Mouse (Mus musculus) Muller cell, postnatal 12 days (primary cell): ENCODE measurements at regions not wholly inside any gene's neighbourhood (a gene's known extent, or its start where the extent isn't known, plus 50 kb on each side); places are given as distances from the start of the nearest gene placed in this dataset.

Experiments used
- DNase-seq: peaks from one replicate; pipeline ENCODE4 v3.0.0-alpha.2; 2015; ENCODE audit errors: inconsistent ontology term

DNA sequence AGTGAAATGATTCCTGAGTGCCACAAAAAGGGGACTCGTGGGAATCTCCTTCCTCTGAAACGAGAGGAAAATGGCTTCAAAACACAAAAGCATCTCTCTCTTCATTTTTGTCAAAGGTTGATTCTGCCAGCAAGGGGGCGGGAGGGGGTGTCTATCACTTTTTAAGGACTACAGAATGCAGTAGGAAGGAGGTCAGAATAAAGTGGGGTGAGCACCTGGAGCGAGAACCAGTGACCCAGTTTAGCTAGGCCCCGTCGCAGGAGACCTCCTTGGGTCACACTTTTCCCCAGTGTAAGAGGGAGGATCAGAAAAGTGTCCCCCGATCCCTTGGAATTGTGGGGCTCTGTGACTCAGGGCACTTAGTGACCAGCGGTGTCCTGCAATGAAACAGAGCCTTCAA, 133.1 kb downstream of the Tgfb2 start:
- DNase-seq, result no peak

DNA sequence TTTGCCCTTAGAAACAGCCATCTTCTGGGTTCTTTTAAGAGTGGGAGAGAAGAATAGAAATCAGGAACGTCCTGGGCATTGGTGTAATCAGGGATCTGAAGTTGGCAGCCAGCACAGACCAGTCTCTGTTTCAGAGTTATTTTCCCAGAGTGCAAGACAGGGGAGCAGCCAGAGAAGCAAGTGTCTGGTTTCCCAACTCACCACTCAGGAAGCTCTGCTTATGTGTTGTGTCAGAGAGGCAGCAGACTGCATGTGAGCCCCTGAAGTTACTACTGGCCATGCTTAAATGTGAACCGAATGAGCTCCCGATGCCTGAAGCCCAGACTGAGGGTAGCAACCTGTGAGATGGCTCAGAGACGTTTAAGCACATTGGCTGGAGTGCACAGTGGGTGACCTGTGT, 133.7 kb downstream of the Tgfb2 start:
- DNase-seq, result peak; percentile 67

DNA sequence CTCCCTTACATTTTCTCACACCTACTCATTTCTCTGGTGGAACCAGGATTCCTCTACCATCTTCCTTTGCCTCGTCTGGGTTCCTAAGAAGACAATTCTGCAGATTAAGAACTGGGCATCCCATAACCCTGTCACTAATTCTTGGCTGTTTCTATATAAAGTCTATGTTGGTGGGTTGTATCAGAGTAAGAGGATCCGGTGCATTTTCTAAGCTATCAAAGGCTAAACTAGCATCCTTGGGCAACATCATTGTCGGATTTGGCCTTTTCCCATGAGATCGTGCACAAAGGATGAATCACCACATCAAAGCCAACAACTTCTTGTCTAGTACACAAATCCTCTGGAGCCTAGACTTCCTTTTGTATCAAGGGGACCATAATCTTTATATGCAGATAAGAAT, 137.3 kb downstream of the Tgfb2 start:
- peak; percentile 90 for DNase-seq

DNA sequence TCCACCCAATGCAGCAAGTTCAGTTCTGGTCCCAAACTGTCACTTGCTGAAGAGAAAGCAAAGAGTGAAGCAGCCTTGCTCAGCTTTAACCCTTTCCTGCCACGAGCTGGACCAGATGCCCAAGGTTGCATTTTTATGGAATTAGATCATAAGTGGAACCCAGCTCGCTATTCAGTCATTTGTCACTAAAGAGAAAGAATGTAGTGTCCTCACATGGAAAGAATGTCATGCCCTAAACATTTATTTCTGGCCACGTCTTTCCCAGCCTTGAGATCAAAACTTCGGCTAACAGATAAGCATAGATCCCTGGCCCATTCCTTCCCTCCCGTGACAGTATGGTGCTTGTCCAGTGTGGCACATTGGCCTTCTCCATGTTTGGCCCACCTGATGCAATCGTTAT, 137.7 kb downstream of the Tgfb2 start:
- peak; percentile 94 for DNase-seq

DNA sequence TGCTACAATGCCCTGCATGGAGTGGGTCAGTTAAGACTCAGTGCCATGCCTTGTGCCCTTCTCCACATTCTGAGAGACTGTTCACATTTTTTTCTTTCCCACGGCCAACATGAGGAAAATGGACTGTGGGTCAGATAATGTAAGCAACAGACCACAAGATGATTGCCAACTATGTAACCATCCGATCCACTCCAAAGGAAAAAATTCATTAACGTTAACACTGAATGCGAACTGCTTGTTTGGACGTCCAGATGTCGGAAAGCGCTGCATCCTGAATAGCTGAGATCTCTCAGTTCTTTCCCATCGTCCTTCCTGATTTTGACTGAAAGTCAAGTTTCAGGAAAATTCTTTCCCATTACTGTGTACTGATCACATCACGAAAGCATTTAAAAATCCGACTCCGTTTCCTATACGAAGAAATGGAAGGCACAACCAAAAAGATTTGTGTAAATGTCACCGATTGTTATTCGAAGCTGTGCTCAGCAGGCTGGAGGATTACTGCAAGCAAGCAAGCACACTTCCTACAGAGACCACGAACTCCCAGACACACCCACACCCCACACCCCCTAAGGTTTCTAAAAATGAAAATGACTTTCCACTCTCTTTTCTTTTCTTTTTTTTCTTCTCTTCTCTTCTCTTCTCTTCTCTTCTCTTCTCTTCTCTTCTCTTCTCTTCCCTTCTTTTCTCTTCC, 138.5 kb downstream of the Tgfb2 start:
- DNase-seq, result peak; percentile 87

DNA sequence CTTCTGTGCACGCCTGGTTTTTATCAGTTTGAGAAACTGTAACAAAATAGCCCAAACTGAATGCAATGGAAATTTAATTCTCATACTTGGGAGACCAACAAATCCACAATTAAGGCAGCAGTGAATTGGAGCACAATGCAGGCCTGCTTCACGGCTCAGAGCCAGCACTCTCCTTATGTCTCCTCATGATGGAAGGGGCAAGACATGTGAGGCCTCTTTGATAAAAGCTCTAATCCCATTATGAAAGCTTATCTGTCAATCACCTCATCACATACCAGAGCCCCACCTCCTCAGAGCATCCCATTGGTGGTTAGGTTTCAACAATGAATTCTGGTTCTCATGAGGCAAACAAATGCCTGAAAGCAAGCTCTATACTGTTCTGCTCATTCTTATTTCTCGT, 143.8 kb downstream of the Tgfb2 start:
- peak; percentile 74 for DNase-seq

DNA sequence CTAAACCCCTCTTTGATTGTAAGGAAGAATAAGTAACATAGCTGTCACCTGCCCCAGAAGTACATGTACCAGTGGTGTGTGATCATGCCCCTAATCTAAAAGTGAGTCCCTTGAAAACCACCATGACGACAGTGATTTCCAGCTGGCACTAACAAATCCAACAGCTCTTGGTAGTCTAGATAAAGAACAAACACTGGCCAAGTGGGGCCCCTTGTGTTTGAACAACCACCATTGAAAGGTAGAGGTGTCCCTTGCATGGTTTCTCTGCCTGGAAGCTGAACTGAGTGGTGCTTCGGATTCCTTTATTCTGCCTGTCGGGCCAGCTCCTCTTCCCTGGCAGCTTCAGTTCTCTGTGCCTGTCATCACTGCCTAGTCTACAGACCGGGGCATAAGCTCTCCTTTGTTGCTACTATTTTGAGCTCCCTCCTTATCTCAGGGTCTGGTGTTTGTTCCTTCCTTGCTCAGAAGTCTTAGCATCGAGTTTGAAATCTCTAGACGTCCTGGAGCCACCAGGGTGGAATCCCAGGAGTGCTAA, 150.3 kb downstream of the Tgfb2 start:
- DNase-seq, result no peak

DNA sequence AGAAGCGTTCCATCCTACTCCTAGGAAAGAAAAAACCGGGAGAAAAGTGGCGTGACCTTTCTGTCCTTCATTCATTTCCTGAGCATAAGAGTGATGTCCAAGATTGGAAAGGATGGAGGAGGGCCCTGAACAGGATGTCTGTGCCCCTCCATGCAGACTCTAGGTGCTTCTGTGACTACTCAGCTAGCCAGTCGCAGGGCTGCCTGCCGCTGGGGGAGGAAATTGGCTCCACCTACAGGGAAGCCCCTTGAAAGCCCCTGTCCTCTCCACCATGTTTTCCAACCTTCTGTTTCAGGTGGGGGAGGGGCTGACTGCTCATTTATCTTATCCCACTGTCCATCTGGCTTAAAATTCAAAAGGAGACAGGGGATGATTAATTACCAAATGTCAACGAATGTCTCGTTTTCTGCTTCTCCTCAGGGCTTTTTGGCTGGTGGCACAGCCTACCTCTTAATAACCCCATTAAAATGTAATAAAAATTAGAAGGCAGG, 151.2 kb downstream of the Tgfb2 start:
- DNase-seq, result no peak

DNA sequence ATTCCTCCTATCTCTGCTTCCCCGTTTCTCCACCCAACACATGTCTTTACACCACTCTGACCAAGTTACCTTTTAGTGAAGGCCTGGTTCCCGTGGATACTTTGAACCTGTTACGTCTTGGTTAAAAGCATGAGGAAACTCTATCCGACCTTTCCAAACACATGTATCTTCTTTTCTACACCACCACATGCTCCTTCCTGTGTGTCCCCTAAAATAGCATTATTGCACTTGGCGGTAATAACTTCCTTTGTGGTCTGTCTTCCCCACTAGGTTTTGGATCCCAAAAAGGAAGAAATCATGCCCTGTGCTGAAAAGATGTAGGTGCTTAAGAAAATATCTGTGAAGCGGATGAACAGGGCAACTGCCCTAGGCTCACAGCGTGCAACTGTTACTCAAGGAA, 153.1 kb downstream of the Tgfb2 start:
- no peak for DNase-seq

DNA sequence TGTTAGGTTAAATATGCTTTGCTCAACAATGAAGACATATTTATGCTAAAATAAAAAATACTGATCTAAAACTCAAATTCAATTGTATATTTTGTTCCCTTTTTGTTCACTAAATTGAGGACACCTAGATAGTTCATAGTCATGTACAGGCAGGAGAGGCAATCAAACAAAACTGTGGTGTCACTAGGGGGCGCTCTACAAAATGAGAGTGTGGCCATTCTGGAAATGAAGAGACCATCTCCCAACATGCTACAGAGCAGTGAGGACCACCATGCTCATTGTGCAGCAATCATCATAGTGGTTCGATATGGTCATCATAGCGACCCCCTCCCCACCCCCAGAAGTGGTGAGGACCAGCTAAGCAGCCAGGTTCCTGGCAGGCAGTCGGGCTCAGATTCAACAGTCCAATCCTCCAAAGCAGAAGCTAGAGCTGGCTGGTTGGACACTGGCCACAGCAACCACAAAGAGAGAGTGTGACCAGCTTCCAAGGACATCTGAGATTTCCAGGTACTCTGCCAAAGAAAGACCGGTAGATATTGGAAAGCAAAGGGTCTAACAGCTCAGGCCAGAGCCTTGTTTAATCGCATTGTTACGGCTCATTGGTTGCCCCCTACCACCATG, 155.4 kb downstream of the Tgfb2 start:
- DNase-seq, result peak; percentile 70

DNA sequence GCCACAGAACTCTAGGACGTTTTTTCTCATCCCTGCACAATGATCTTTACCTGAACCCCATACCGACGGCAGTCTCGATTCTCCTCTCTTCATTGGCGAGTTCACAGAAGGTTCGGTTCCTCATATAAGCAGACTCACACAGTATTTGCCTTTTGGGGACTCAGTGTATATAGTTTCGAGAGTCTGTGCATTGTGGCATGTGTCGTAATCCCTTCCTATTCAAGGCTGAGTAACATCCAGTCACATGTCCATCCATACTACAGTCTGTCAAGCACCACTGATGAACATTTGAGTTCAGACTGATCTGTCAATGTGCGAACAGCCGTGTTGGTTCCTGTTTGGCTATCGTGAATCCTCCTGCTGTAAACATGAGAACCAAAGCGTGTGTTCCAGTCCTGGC, 156.6 kb downstream of the Tgfb2 start:
- DNase-seq, result no peak

DNA sequence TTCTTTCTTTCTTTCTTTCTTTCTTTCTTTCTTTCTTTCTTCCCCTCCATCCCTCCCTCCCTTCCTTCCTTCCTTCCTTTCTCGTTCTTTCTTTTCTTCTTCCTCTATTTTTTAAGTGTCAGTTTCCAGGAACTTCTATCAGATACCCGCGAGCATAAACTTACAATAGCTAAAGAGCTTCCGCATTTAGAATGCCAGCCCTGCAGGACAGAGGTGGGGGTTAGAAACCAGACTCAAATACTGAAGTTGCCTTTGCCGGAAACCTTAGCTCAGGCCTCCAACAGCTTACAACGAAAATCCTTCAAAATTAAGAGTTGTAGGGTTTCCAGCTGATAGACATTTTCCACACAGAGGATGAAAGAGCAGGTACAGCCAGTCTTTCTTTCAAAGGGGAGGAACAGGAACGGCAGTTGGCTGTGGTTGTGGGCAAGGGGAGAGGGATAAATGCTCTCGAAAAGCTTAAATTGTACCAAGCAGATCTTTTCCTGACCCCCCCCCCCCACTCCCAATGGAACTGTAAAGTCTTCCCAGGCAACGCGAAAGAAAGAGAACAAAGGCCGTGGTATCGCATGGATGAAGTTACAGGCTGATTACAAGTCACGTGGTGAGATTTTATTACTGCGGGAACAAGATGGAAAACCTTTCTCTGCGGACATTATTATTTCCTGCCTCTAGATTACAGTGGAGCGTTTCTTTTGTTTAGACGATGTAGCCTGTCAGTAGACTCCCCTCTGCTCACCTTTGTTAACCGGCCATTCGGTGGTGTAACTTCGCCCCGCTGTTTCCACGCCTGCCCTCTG, 159.2 kb downstream of the Tgfb2 start:
- no peak for DNase-seq

DNA sequence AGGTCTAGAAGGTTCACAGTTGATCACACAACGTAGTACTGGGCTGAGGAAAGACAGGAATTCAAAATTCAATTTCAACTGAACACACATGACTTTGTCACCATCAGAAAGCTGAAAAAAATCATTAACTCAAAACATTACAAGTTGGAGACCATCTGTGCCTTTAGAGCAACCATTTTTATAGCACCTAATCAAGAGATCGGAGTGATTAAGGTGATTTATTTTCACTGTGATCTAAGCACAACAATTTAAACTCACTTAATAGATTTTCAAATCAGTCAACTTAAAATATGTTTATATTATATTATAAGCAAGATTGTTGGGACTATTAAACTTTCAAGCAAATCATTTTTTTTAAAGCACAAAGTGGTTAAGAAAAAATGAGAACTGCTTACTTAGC, 165.7 kb downstream of the Tgfb2 start:
- no peak for DNase-seq

DNA sequence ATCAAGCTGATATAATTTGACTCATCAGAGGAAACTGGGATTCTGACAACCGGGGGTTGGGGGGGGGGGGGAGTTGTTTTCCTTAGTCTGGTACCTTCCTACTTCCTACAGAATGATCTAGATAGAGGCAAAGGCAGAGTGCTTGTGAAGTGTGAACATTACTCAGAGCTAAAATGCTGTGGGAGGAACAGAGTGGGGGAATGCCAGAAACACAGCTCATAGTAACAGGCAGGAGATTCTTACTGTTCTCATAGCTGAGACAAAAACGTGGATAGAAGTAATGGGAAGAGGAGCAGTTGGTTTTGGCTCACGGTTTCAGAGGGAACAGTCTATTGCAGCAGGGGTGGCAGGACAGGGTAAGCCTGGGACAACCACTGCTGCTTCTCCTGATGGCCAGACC, 167.6 kb downstream of the Tgfb2 start:
- DNase-seq, result no peak

DNA sequence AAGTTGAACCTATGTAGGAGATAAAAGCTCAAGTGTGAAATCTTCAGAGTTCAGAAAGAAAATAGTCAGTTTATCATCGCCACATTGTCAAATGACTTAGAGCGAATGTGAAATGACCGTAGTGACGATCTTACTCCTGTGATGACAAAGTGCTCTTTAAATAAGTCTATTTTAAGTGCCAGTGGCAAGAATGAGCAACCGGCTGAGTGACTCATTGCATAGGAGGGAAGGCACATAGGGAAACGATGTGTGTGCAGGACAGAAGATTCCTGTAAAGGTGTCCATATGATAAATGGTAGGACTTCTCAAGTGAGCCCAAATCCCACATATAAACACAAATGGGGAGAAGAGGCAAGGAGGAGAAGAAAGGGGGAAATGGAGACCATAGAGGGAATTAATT, 189.8 kb downstream of the Tgfb2 start:
- DNase-seq, result no peak

DNA sequence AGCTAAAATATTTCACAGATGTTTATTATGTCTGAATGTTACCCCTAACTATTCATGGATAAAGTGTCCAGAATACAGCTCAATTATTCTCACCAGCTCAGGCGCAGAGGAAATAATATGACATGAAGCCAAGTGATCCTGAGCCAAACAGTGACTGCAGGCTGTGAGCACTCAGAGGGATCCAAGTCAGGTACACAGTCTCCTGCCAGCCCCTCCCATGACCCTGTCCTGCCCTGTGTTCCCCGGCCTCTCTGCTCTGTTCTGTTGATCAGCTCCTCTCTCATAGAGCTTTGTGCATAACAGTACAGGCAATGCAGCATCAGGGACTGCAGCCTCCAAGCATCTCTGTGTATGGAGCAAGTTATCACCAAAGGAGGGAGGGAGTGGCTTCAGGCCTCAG, 190.7 kb downstream of the Tgfb2 start:
- peak; percentile 67 for DNase-seq

DNA sequence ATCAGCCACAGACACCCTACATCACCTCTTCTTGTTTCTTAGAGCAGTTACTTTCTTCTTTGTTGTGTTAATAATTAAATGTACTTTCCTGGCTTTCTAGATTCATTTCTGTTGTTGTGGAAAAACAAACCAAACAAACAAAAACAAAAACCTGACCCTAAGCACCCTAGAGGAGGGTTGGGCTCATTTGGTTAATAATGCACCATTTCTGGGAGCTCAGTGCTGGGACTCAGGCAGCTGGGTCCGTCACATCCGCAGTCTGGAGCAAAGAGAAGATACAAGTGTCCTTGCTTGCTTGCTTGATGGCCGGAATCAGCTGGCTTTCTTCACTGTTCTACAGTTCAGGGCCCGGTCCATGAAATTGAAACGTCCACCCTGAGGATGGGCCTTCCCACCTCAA, 191.9 kb downstream of the Tgfb2 start:
- no peak for DNase-seq

DNA sequence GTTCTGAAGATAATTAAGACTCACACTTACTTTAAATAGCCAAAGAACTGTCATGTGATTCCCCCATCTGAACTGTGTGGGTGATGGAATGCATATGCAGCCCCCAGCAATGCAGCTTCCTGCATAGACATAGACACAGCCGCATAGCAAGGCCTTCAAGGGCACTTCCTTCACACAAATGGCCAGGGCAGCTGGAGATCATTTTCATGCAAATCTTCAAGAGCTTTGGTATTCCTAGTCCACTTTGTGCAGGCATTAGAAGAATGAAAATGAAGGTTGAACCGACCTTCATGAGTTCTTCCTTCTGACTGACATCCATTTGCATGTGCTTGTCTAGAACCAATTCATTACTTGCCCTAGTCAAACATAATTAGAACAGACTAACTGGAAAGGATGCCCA, 195.3 kb downstream of the Tgfb2 start:
- no peak for DNase-seq

DNA sequence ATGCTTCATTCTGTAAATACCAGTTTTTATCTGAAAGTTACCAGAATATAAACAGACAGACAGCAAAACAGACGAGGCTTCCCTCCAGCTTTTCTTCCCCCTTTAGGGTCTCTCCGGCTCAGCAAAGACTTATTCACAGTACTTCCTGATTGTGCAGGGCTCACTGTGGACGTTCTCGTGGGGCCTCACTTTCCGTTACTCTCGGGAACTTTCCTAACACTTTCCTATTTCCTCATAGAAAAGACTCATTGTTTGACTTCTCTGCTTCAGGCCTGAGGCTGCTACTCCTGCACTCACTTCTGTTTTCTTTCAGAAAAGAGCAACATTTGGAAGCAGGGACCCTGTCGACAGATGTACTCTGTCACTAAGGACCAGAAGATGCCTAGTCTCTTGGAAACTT, 197.4 kb downstream of the Tgfb2 start:
- DNase-seq, result no peak

DNA sequence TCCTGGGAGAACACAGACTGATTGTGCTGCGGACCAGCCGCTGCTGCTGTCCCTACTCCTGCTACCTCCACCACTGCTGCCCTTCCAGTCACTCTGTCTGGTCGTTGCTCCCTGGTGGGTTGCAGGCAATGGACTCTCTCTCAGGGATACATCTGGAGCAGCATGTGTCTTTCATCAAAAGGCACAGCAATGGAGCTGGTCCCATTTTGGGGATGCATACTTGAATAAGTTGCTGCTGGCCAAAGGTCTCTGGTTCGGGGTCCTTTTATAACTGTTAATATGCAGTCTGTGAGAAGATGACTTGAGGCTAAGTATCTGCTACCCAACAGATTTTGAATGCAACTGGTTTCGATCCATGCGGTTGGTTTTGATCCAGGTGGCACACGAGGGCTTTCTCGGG, 197.8 kb downstream of the Tgfb2 start:
- DNase-seq, result no peak

DNA sequence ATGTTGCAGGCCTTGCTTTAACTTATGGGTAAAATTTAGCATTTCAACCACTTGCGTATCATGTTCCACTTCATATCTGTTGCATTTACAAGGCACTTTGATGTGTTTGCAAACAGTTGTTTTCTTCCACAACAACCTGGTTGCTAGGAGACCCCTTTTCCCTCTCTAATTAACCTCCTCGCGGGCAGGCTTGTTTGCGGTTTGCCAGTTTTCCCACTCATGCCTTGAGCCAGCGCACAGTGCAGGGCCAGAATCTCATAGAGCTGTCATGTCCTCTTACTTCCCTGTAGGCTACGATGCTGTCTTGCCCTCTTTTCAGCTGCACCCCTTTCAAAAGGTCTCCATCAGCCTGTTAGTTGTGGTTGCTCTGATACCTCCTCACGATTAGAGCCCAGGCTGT, 199.3 kb downstream of the Tgfb2 start:
- peak; percentile 75 for DNase-seq

DNA sequence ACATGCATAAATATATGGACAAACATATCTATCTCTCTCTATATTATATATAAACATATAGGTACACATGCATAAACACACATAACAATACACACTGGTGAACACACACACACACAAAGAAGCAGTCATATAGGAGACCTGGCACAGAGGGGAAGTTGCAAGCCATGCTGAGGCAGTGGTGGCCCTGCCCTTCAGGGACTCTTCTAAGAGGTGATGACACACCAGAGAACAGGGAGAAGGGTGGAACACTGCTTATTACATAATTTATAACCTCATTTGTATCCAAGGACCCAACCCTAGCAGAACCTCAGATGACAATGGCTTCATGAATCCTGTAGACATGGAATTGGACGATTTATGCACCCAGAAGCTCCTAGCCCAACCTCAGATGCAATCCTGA, 199.9 kb downstream of the Tgfb2 start:
- no peak for DNase-seq
